Mouse (Mus musculus) bone marrow macrophage, adult 2 months (primary cell): ENCODE measurements around the gene Lemd2. TPM values are rescaled to one million over a fixed set of nuclear protein-coding genes. Genes with fewer than 3 reads are reported as not detected.

ENCODE experiments used
- H3K27ac ChIP-seq: 2 replicates; pipeline ENCODE4 v1.5.1; 2012; ENCODE audit warnings: low read depth, low read length; ENCODE audit not compliant: insufficient read depth
- H3K4me1 ChIP-seq: 2 replicates; pipeline ENCODE4 v1.6.1; 2012; ENCODE audit warnings: low read length; ENCODE audit not compliant: control insufficient read depth, insufficient read depth
- H3K4me3 ChIP-seq: 2 replicates; pipeline ENCODE4 v1.5.1; 2012; ENCODE audit warnings: mild to moderate bottlenecking, low read length, moderate library complexity; ENCODE audit not compliant: insufficient read depth
- CTCF ChIP-seq: IDR thresholded peaks from 2 replicates; pipeline ENCODE4 v1.5.1; 2012; ENCODE audit warnings: low read depth, mild to moderate bottlenecking, low read length, moderate library complexity
- POLR2A ChIP-seq: IDR thresholded peaks from 2 replicates; pipeline ENCODE4 v1.6.1; 2012; ENCODE audit warnings: mild to moderate bottlenecking, low read depth, low read length, borderline replicate concordance
- polyA plus RNA-seq: library from polyadenylated mRNA; stranded (reverse); fragments of >200 nt; gene quantifications from 2 replicates; pipeline ENCODE4 v1.2.4, GENCODE M21; 2012; ENCODE audit not compliant: missing spikeins, insufficient read depth, insufficient read length

Lemd2 gene
- polyA plus RNA-seq, 1 experiment, result 52.7 TPM

GRCm38 (mm10) chr17:27167545-27167944, 36.7 kb downstream of the Lemd2 start, which contains the start of gene Ip6k3:
Gene Ip6k3, minus strand, starts transcription at chr17:27167795.
- Histone ChIP-seq H3K27ac (no peak within 1 kb of the TSS), H3K4me3 (no peak within 1 kb of the TSS), H3K4me1 (peaks cover 29% of the 10 kb centered on the region)
- TF ChIP-seq POLR2A (no peak), CTCF (no peak)

DNA sequence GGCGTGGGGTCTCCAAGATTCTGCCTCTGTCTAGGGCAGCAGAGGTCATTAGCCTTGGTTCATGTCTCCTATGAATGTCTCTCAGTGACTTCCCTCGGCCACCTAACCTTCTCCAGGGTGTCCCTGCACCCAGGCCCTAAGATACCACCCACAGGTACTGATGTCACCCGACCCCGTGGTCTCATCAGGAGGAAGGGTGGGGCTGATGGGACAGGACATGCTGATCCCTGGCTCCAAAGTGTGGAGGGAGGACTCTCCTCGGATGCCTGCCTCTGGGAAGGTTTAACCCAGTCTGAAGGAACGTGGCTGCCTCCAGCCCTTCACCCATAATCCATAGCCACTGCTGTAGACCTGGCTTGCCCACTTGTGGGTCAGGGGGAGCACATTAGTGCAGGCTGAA, 37.4 kb downstream of the Lemd2 start:
- TF ChIP-seq POLR2A, result no peak
- TF ChIP-seq CTCF, result no peak
- H3K27ac ChIP-seq, result no peak overlapping the region
- no peak overlapping the region for H3K4me3 ChIP-seq
- H3K4me1 ChIP-seq, result peaks cover 27% of the 10 kb centered on the region

DNA sequence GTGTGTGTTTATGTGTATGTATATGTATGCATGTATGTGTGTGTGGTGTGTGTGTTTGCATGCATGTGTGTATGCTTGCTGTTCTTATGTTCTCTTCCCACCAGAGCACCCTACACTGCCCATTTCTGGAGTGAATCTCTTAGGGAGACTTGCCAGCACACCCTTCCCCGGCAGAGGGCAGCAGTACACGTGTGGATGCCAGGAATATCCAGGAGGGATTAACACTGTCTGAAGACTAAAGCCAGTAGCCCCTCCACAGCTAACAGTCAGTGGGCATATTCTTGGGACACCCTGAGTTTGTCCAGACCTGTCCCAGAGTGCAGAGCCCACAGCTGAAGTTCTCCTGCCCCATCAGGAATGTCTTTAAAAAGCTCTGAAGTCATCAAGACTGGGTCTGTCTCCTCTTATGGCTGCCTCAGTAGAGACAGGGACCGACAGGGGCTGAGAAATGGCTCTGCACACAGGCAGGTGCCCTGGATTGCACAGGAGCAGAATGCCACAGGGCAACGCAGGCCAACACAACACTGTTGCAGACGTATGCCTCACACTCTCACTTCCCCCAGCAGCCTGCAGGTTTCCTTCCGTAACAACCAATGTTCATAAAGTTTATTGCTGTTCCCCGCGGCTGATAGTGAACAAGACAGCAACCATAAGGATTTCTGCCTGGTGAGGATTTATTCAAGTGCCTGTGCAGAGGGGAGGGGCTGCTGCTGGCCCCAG, 39.1 kb downstream of the Lemd2 start:
- no peak overlapping the region for H3K27ac ChIP-seq

GRCm38 (mm10) chr17:27160905-27161304, 43.4 kb downstream of the Lemd2 start:
- TF ChIP-seq CTCF (no peak), POLR2A (no peak)
- peaks cover 3% of the 10 kb centered on the region; the same call in 1 of the 2 replicates for H3K4me1 ChIP-seq
- no peak overlapping the region for H3K27ac ChIP-seq
- no peak overlapping the region for H3K4me3 ChIP-seq

More for the DNA sequence above, 39.1 kb downstream of the Lemd2 start:
- H3K4me3 ChIP-seq, result no peak overlapping the region
- TF ChIP-seq POLR2A (no peak), CTCF (peak; percentile 40; the same call in 1 of the 2 replicates)
- peaks cover 14% of the 10 kb centered on the region for H3K4me1 ChIP-seq

- Histone ChIP-seq H3K27ac (no peak overlapping the region), H3K4me1 (no peaks in the 10 kb centered on the region), H3K4me3 (no peak overlapping the region)
- TF ChIP-seq POLR2A, result no peak
- no peak for TF ChIP-seq CTCF
Measured at GRCm38 (mm10) chr17:27159169-27159568, 45.1 kb downstream of the Lemd2 start.

GRCm38 (mm10) chr17:27158439-27158838, 45.8 kb downstream of the Lemd2 start:
- Histone ChIP-seq H3K4me1 (no peaks in the 10 kb centered on the region), H3K4me3 (no peak overlapping the region), H3K27ac (no peak overlapping the region)
- TF ChIP-seq POLR2A (no peak), CTCF (no peak)

GRCm38 (mm10) chr17:27155752-27156151, 48.5 kb downstream of the Lemd2 start:
- Histone ChIP-seq H3K4me3 (no peak overlapping the region), H3K27ac (no peak overlapping the region), H3K4me1 (no peaks in the 10 kb centered on the region)
- no peak for TF ChIP-seq CTCF

GRCm38 (mm10) chr17:27154881-27155280, 49.4 kb downstream of the Lemd2 start:
- TF ChIP-seq POLR2A (no peak), CTCF (no peak)
- no peak overlapping the region for H3K4me3 ChIP-seq
- no peak overlapping the region for H3K27ac ChIP-seq
- H3K4me1 ChIP-seq, result no peaks in the 10 kb centered on the region

DNA sequence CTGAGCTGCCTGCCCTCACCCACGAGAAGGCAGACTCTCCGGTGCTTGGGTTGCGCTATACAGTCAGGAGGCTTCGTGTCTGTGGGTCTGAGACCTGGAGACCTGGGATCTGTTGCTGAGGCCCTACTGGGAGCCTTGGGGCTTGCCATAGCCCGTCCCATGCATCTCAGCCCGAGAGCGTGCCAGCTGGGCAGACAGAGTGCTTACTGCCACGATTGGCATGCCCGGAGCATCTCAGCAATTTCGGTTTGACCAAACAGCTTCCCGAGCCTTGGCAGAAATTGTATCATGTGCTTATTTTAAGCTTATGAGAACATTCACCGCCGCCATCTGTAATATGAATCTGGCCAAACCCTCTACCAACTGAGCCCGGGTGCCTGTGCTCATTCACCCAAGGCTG, 50.0 kb downstream of the Lemd2 start:
- no peak overlapping the region for H3K27ac ChIP-seq
- TF ChIP-seq CTCF (no peak), POLR2A (no peak)
- no peak overlapping the region for H3K4me3 ChIP-seq
- no peaks in the 10 kb centered on the region for H3K4me1 ChIP-seq

DNA sequence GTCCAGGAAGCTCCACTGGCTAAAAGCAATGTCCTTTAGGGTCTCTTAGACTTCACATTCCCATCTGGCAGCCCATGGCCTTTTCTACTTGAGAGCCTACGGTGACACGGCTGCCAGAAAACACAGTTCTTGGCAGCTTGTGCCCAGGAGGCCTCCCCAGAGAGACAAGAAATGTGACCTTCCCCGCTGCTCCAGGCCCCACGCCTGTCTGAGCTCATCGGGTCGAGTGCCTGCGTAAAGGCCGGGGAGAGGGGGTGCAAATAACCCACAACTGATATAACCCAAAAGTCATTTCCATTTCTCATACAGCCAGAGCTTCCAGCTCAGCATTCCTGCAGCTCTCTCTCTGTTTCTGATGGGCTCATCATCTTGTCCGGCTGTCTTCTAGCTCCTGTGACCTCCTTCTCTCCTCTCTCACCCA, 50.5 kb downstream of the Lemd2 start:
- no peak overlapping the region for H3K4me3 ChIP-seq
- H3K4me1 ChIP-seq, result no peaks in the 10 kb centered on the region
- no peak for TF ChIP-seq POLR2A
- no peak for TF ChIP-seq CTCF
- no peak overlapping the region for H3K27ac ChIP-seq

DNA sequence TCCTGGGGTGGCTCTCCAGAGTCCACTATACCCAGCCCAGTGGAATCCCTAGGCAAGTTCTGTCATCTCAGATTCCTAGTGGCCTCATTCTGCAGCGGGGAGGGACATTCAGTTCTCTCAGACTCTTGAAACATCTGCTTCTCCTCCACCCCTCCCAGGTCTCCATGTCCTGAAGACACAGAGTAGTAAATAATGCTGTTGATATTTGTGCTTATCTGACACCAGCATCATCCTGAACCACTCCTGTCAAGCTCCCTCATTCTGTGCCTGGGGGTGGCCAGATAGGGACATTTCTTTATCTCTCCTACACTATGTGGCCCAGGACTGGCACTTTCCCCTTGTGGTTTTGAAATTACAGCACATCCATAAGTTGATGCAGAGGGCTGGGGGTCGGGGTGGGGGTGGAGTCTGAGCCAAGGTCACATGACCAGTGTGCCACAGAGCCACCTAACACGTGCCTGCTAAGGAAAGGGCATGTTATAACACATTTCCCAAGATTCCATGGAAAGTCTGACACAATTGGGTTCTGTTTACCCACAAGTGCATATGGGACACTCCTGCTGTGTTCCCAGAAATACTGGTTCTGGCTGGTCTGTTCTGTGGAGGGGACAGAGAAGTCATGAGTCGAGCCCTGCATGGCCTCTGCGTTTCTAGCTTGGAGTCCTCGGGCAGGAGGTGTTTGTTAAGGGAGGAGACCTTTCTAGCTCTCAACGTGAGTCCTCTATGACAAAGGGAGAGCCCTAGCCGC, 51.1 kb downstream of the Lemd2 start:
- no peak overlapping the region for H3K27ac ChIP-seq
- H3K4me1 ChIP-seq, result no peaks in the 10 kb centered on the region
- TF ChIP-seq CTCF (no peak), POLR2A (no peak)
- no peak overlapping the region for H3K4me3 ChIP-seq
